Mouse (Mus musculus) neutrophil, adult 5-6 weeks (primary cell): ENCODE results near the gene Vwce. TPM values are rescaled to one million over a fixed set of nuclear protein-coding genes. Genes with fewer than 3 reads are reported as not detected.

Experiments
- ATAC-seq: fragments of 151-379, 151-347 bp; 2 replicates; pipeline ENCODE4 v1.8.0; 2017; ENCODE audit warnings: mild to moderate bottlenecking, moderate TSS enrichment; ENCODE audit not compliant: insufficient number of reproducible peaks, poor library complexity, low FRiP score, severe bottlenecking; ENCODE audit errors: extremely low read depth
- total RNA-seq: library from RNA; stranded (forward); fragments of 200-1000 nt; gene quantifications from 2 replicates; pipeline ENCODE4 v1.2.3, GENCODE M21; 2017

Gene Vwce
- total RNA-seq, 1 experiment from 2014 or later, result not detected

- ATAC-seq, result no peak
Observed at GRCm38 (mm10) chr19:10640080-10640479, 6.1 kb downstream of the Vwce start.

DNA sequence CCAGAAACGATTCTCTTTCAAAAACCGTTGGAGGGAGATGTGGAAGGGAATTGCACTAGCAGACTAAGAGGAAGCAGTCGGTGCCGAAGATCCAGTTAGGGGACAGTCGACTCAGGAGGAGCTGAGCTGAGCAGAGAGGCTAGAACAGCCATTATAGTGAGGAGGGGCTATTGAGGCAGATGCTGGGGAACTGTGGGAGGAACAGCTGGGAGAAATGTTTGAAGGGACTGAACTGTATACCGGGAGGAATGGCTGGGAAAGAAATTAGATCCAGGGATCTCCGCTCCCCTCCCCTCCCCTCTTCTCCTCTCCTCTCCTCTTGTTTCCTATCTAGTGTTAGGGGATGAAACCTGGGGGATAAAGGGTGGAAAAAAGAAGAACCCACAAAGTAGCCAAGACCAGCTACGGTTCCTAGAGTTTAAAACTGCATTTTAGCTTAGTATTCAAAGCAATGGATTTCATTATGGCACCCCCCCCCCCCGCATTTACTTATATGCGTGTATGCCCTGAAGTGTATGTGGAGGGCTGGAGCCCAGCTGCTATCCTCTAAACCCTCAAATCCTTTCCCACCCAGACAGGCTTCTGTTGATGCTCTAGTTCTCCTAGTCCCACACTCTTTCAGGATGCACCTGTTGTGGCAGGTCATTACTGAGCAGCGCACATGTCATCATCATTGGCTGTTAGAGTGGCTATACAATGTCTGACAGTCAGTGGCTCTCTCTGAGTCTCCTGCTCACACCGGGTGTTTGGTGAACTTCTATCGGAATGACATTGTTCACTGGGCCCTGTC lies 6.8 kb downstream of the Vwce start:
- ATAC-seq, result no peak

DNA sequence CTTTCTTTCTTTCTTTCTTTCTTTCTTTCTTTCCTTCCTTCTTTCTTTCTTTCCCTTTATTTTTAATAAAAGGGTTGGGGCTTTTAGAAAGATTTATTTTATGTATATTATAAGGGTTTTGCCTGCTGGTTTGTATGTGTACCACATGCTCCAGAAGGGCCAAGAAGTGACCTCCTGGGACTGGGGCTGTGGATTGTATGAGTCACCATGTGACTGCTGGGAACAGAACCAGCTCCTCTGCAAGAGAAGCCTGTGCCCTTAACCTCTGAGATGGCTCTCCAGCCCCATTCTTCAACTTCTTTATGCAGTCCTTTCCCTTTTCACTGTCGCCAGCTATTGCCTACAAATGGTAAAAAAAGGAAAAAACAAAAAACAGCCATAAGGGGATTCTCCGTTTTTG lies 11.6 kb downstream of the Vwce start:
- ATAC-seq, result no peak

DNA sequence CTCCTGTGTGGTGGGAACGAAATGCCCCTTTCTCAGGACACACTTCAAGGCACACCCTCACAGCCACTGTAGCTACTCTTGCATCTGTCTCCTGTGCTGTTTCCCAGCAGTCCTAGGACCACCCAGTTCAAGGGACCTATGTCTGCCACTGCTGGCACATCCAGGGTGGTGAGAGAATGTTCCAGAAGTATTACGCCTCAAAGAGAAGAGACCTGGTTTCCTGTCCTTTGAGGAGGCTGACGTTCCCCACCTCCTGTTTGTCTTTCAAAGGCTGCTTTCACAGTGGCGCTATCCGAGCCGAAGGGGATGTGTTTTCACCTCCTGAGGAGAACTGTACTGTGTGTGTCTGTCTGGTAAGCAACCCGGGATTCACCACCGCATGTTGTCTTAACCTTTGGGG lies 14.1 kb downstream of the Vwce start:
- ATAC-seq, result no peak

- no peak for ATAC-seq
Observed at GRCm38 (mm10) chr19:10656058-10656457, 22.0 kb downstream of the Vwce start.

- no peak for ATAC-seq
Observed at GRCm38 (mm10) chr19:10657742-10658141, 23.7 kb downstream of the Vwce start.

DNA sequence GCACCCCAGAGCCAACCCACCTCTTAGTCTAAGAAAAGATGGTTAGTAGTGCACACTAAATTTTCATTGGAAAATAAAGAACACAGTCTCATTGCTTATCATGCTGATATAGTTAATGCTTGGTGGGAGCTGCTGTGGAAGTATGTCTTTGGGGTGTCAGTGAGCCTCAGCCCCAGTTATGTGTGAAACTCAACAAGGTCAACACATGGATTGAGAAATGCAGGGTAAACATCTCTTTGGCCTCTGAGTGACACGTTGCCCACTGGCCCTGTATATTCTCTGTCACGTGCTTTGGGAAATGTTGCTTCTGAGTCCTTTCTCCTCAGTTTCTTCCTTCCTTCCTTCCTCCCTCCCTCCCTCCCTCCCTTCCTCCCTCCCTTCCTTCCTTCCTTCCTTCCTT lies 24.4 kb downstream of the Vwce start:
- ATAC-seq, result no peak

- ATAC-seq, result no peak
Observed at GRCm38 (mm10) chr19:10661373-10661772, 27.4 kb downstream of the Vwce start.

DNA sequence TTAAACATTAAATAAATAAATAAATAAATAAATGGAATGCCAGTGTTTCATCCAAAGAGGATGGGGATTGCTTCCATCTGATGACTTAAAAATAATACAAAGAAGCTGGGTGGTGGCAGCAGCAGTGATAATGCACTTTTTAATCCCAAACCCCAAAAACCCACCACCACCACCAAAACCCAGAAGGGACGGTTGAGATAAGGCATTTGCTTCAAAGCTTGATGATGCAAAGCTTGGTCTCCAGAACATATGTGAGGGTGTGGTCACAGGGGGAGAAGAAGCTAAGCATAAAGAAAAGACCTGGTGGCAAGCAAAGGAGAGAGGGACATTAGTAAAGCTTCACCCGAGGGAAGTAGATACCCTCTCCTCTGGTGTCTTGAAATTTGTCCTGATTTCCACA lies 27.9 kb downstream of the Vwce start:
- no peak for ATAC-seq

DNA sequence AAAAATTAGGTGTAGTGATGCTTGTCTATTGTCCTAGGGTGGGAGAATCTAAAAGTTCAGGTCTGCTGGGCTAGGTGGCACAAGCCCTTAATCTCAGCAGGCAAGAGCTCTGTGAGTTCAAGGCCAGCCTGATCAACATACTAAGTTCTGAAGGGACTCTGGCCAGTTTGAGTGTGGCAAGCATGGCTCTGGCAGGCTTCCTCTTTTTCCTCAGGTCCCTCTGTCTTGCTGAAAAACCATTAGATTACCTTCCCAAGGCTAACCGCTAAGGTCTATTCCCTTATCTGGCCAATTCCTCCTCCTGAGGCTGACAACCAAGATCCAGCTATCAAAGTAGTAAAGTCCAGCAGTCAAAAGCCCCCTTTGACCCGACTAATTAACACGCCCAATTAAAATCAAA lies 28.7 kb downstream of the Vwce start:
- ATAC-seq, result no peak

DNA sequence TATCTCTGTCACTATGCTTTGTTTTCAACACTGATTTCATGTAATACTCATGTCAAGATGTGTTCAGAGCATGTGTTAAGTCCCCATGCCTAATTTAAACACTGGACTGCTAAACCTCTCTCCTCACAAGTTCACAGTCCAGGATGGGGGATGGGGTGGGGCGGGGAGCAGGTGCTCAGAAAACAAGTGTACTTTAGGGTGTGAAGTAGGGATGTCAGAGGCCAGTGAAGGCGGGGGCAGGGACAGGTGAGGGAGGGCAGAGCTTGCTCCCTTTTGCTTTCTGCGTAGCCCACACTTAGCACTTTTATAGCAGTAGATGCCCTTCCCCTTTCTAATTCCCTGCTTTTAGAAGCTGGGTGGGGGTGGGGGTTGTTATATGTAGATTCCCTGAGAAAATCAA lies 31.1 kb downstream of the Vwce start:
- ATAC-seq, result no peak

GRCm38 (mm10) chr19:10665499-10665898 lies 31.5 kb downstream of the Vwce start:
- ATAC-seq, result peak; percentile 78

DNA sequence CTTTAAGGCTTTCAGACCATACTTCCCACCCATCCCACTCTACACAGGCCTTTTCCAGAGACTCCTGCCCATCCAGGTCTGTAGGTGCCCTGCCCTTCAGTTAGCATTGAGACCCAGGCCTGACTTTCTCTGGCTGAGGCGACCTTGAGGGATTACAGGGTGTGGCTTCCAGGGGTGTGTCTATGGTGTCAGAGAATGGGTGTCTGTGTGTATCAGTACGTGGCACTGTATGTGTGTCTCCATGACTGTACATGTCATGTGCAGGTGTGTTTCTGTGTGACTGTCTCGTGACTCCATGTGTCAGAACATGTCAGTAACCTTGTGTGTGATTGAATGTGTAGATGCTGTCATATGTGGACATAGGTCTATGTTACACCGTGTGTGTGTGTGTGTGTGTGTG lies 37.3 kb downstream of the Vwce start:
- ATAC-seq, result no peak

DNA sequence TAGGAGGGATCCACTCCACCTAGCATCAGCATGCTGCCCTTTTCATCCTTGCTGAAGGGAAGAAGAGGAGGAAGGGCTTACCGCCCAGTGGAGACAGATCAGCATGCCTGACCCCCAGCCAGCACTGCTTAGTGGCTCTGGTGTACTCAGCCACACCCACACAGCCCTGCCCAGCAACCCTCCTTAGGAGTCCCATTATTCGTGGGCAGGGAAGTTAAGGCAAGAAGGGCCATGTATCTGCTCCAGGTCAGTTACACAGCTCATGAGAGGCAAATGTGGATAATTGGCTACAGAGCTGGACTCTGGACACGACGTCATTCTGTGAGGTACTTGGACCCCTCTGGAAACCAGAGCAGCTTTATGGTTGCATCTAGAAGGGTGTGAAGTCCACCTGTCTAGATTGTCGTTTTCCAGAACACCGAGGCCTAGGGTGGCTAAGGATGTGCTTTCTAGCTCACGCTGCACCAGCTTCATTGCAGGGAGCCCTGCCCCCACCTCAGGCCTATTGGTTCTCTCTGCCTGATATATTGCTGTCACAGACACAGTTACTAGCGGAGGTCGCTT lies 37.9 kb downstream of the Vwce start:
- no peak for ATAC-seq

DNA sequence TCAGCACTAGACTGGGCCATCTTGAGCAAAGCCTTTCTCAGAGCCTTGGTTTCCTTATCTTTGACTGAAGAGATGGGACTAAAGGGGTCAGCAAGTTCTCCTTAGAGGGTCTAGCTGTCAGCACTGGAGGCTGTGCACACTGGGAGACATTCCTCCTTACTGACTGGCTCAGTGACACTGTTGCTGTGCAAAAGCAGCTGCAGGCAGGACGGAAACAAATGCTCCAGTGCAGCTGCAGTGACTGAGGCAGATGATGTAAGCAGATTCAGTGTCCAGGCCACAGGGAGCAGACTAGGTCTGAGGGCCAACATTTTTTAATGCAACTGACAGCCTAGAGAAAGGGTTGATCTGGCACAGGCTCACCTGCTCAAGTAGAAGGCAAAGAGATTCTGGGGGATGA lies 39.3 kb downstream of the Vwce start:
- ATAC-seq, result no peak

- ATAC-seq, result no peak
Observed at GRCm38 (mm10) chr19:10676656-10677055, 42.6 kb downstream of the Vwce start.

- ATAC-seq, result peak; percentile 73; the same call in 1 of the 2 replicates
Observed at GRCm38 (mm10) chr19:10677915-10678771, 44.1 kb downstream of the Vwce start, which contains the start of gene Pga5. Gene Pga5 (minus strand): TSS chr19:10678071.

DNA sequence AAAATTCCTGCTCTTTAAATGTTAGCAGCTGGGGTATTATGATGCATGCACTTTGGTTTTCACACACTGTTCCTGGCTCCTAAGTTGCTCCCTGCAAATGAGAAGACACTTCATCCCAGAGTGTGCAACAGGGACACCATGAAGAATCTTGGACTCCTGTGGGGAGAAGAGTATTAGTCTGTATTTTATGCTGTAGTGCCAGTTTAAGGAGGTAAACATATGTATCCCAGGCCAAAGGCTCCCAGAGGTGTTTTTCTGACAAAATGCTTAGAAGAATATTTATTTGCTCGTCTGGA lies 44.7 kb downstream of the Vwce start:
- ATAC-seq, result no peak

- no peak for ATAC-seq
Observed at GRCm38 (mm10) chr19:10681571-10681970, 47.6 kb downstream of the Vwce start.

GRCm38 (mm10) chr19:10685081-10685480 lies 51.1 kb downstream of the Vwce start:
- no peak for ATAC-seq
